Mouse (Mus musculus) MEL (cell line): Measurements from ENCODE around the gene Sh3rf3. TPM values are rescaled to one million over a fixed set of nuclear protein-coding genes. Genes with fewer than 3 reads are reported as not detected.

ENCODE experiments used
- DNase-seq: peaks from one replicate; pipeline ENCODE4 v3.0.0; 2011; ENCODE audit warnings: low read depth, low spot score
- H3K27ac ChIP-seq: 2 replicates; pipeline ENCODE4 v1.5.1; 2012; ENCODE audit warnings: low read depth, mild to moderate bottlenecking, control low read depth, low read length, moderate library complexity; ENCODE audit not compliant: control insufficient read depth
- H3K27me3 ChIP-seq, 2 experiments: fragments of 150-350 bp in 1 of 2; sonication (generic) in 1 of 2; 2 replicates each; pipeline ENCODE4 v1.6.1; 2012; ENCODE audit warnings: low read length in 2 of 2, mild to moderate bottlenecking in 2 of 2, improper control_type of control experiment in 1 of 2, moderate library complexity in 1 of 2; ENCODE audit not compliant: insufficient read depth in 2 of 2, control insufficient read depth in 1 of 2
- H3K36me3 ChIP-seq, 2 experiments: 2 replicates each; pipeline ENCODE4 v1.6.1; 2012 to 2014; ENCODE audit warnings: low read length in 2 of 2, improper control_type of control experiment in 1 of 2, inconsistent platforms in 1 of 2, mild to moderate bottlenecking in 1 of 2; ENCODE audit not compliant: insufficient read depth in 2 of 2, control insufficient read depth in 1 of 2
- H3K4me1 ChIP-seq, 2 experiments: fragments of 150-350 bp in 1 of 2; sonication (generic) in 1 of 2; 2 replicates each; pipeline ENCODE4 v1.6.1; 2012; ENCODE audit warnings: low read length in 2 of 2, improper control_type of control experiment in 1 of 2, mild to moderate bottlenecking in 1 of 2; ENCODE audit not compliant: insufficient read depth in 2 of 2, control insufficient read depth in 1 of 2
- H3K4me3 ChIP-seq, 2 experiments: fragments of 150-350 bp in 1 of 2; sonication (generic) in 1 of 2; 2 replicates each; pipeline ENCODE4 v1.5.1; 2012; ENCODE audit warnings: low read depth in 2 of 2, low read length in 2 of 2, mild to moderate bottlenecking in 2 of 2, moderate library complexity in 2 of 2, control low read depth in 1 of 2, improper control_type of control experiment in 1 of 2; ENCODE audit not compliant: control insufficient read depth in 1 of 2, insufficient read depth in 1 of 2
- H3K79me2 ChIP-seq: 2 replicates; pipeline ENCODE4 v1.6.1; 2012; ENCODE audit warnings: mild to moderate bottlenecking, low read length, moderate library complexity; ENCODE audit not compliant: control insufficient read depth, poor library complexity, insufficient read depth
- H3K9ac ChIP-seq: 2 replicates; pipeline ENCODE4 v1.6.1; 2012; ENCODE audit warnings: low read depth, mild to moderate bottlenecking, control low read depth, low read length, moderate library complexity; ENCODE audit not compliant: control insufficient read depth, poor library complexity, severe bottlenecking
- H3K9me3 ChIP-seq: fragments of 150-350 bp; sonication (generic); replicated peaks from 2 replicates; pipeline ENCODE4 v1.6.1; 2012; ENCODE audit warnings: mild to moderate bottlenecking, low read length, improper control_type of control experiment, moderate library complexity; ENCODE audit not compliant: insufficient read depth
- CHD1 ChIP-seq: IDR thresholded peaks from 2 replicates; pipeline ENCODE4 v1.6.1; 2012; ENCODE audit warnings: low read depth, mild to moderate bottlenecking, inconsistent platforms, low read length, improper control_type of control experiment
- CHD2 ChIP-seq: IDR thresholded peaks from 2 replicates; pipeline ENCODE4 v1.6.1; 2011; ENCODE audit warnings: low read length, improper control_type of control experiment
- EP300 ChIP-seq, 2 experiments: IDR thresholded peaks; 2 replicates each; pipeline ENCODE4 v1.6.1; 2011; ENCODE audit warnings: improper control_type of control experiment in 2 of 2, low read length in 2 of 2, low read depth in 1 of 2, mild to moderate bottlenecking in 1 of 2
- JUND ChIP-seq: IDR thresholded peaks from 2 replicates; pipeline ENCODE4 v1.6.1; 2011; ENCODE audit warnings: low read depth, mild to moderate bottlenecking, improper control_type of control experiment, low read length
- MAFK ChIP-seq: IDR thresholded peaks from 2 replicates; pipeline ENCODE4 v1.6.1; 2011; ENCODE audit warnings: low read depth, mild to moderate bottlenecking, low read length, improper control_type of control experiment, borderline replicate concordance
- MEF2A ChIP-seq: IDR thresholded peaks from 2 replicates; pipeline ENCODE4 v1.6.1; 2014; ENCODE audit warnings: low read depth, mild to moderate bottlenecking, inconsistent platforms, low read length, improper control_type of control experiment; ENCODE audit not compliant: poor library complexity, insufficient replicate concordance, severe bottlenecking; ENCODE audit errors: extremely low read depth
- MYC ChIP-seq: IDR thresholded peaks from 2 replicates; pipeline ENCODE4 v1.6.1; 2011; ENCODE audit warnings: low read depth, mild to moderate bottlenecking, low read length, improper control_type of control experiment, moderate library complexity
- POLR2A ChIP-seq, 2 experiments: IDR thresholded peaks; 2 replicates each; pipeline ENCODE4 v1.6.1; 2011 to 2012; ENCODE audit warnings: low read length in 2 of 2, mild to moderate bottlenecking in 2 of 2, control low read depth in 1 of 2, improper control_type of control experiment in 1 of 2, low read depth in 1 of 2, moderate library complexity in 1 of 2; ENCODE audit not compliant: control insufficient read depth in 1 of 2, insufficient read depth in 1 of 2, poor library complexity in 1 of 2
- POLR2AphosphoS5 ChIP-seq: IDR thresholded peaks from 2 replicates; pipeline ENCODE4 v1.6.1; 2012; ENCODE audit warnings: low read depth, borderline replicate concordance, mild to moderate bottlenecking, inconsistent platforms, low read length, moderate library complexity, mixed read lengths
- RCOR1 ChIP-seq: IDR thresholded peaks from 2 replicates; pipeline ENCODE4 v1.6.1; 2012; ENCODE audit warnings: low read depth, mild to moderate bottlenecking, inconsistent platforms, low read length, improper control_type of control experiment
- SIN3A ChIP-seq: IDR thresholded peaks from 2 replicates; pipeline ENCODE4 v1.6.1; 2012; ENCODE audit warnings: low read length, improper control_type of control experiment, inconsistent platforms
- SMC3 ChIP-seq: IDR thresholded peaks from 2 replicates; pipeline ENCODE4 v1.6.1; 2011; ENCODE audit warnings: low read depth, low read length, improper control_type of control experiment
- TBP ChIP-seq: IDR thresholded peaks from 2 replicates; pipeline ENCODE4 v1.8.0; 2011; ENCODE audit warnings: low read depth, low read length, improper control_type of control experiment
- UBTF ChIP-seq: IDR thresholded peaks from 2 replicates; pipeline ENCODE4 v1.6.1; 2012; ENCODE audit warnings: low read depth, mild to moderate bottlenecking, inconsistent platforms, low read length, improper control_type of control experiment, moderate library complexity, borderline replicate concordance; ENCODE audit not compliant: insufficient read depth
- USF1 ChIP-seq: IDR thresholded peaks from 2 replicates; pipeline ENCODE4 v1.6.1; 2014; ENCODE audit warnings: low read depth, mild to moderate bottlenecking, inconsistent platforms, low read length, improper control_type of control experiment, moderate library complexity
- USF2 ChIP-seq, 2 experiments: IDR thresholded peaks; 2 replicates each; pipeline ENCODE4 v1.6.1; 2011 to 2012; ENCODE audit warnings: improper control_type of control experiment in 2 of 2, low read length in 2 of 2, borderline replicate concordance in 1 of 2, inconsistent platforms in 1 of 2, low read depth in 1 of 2, mild to moderate bottlenecking in 1 of 2; ENCODE audit not compliant: insufficient read depth in 1 of 2
- ZC3H11A ChIP-seq: IDR thresholded peaks from 2 replicates; pipeline ENCODE4 v1.6.1; 2012; ENCODE audit warnings: low read depth, mild to moderate bottlenecking, inconsistent platforms, low read length, improper control_type of control experiment
- ZKSCAN1 ChIP-seq: IDR thresholded peaks from 2 replicates; pipeline ENCODE4 v1.6.1; 2012; ENCODE audit warnings: low read depth, mild to moderate bottlenecking, inconsistent platforms, low read length, improper control_type of control experiment, moderate library complexity
- ZMIZ1 ChIP-seq: IDR thresholded peaks from 2 replicates; pipeline ENCODE4 v1.6.1; 2012; ENCODE audit warnings: low read depth, mild to moderate bottlenecking, inconsistent platforms, low read length, improper control_type of control experiment, moderate library complexity
- ZNF384 ChIP-seq: IDR thresholded peaks from 2 replicates; pipeline ENCODE4 v1.6.1; 2012; ENCODE audit warnings: low read depth, mild to moderate bottlenecking, inconsistent platforms, low read length, improper control_type of control experiment
- polyA plus RNA-seq, 2 experiments: library from polyadenylated mRNA; stranded (reverse) in 1 of 2; unstranded in 1 of 2; fragments of >175 nt in 1 of 2; fragments of >200 nt in 1 of 2; gene quantifications; 2 replicates each; pipeline versions ENCODE4 v1.2.1 to v1.2.4; 2012; ENCODE audit warnings: low replicate concordance in 2 of 2, low read depth in 1 of 2; ENCODE audit not compliant: insufficient read length in 2 of 2, insufficient read depth in 1 of 2, missing spikeins in 1 of 2
- total RNA-seq: library from RNA; depleted of rRNA; stranded (reverse); fragments of 300-350 nt; gene quantifications from 2 replicates; pipeline ENCODE4 v1.2.3, GENCODE M21; 2012

Gene Sh3rf3
- total and polyA plus RNA-seq, 3 experiments, result not detected

- H3K27me3 ChIP-seq, result no peaks in the 10 kb centered on the region
- no peaks in the 10 kb centered on the region for H3K79me2 ChIP-seq
- no peak overlapping the region for H3K27ac ChIP-seq
- TF ChIP-seq CHD2, result no peak
- no peak for TF ChIP-seq CHD1
- TF ChIP-seq USF1, result no peak
- no peak for TF ChIP-seq MYC
- no peak for TF ChIP-seq JUND
- no peak overlapping the region for H3K4me3 ChIP-seq
- H3K36me3 ChIP-seq, result no peaks in the 10 kb centered on the region
- no peak for DNase-seq
- H3K9ac ChIP-seq, result no peak overlapping the region
- no peaks in the 10 kb centered on the region for H3K9me3 ChIP-seq
- H3K4me1 ChIP-seq, result no peaks in the 10 kb centered on the region
These were observed 237.3 kb downstream of the Sh3rf3 start for GRCm38 (mm10) chr10:59050434-59050833.

GRCm38 (mm10) chr10:59056294-59056693 is 243.1 kb downstream of the Sh3rf3 start:
- H3K27ac ChIP-seq, result no peak overlapping the region
- no peaks in the 10 kb centered on the region for H3K27me3 ChIP-seq
- H3K79me2 ChIP-seq, result no peaks in the 10 kb centered on the region
- TF ChIP-seq EP300 (IDR thresholded peaks at IDR 0.05; ENCODE audit: low read depth in 1 of 2, low read length in 2 of 2) (no peak), ZKSCAN1 (no peak), MAFK (no peak), MEF2A (no peak), SIN3A (no peak), POLR2AphosphoS5 (no peak), TBP (no peak)
- H3K9me3 ChIP-seq, result no peaks in the 10 kb centered on the region
- no peak for DNase-seq
- H3K36me3 ChIP-seq, result no peaks in the 10 kb centered on the region
- no peak overlapping the region for H3K9ac ChIP-seq
- H3K4me3 ChIP-seq, result no peak overlapping the region
- no peaks in the 10 kb centered on the region for H3K4me1 ChIP-seq

- H3K4me1 ChIP-seq, result no peaks in the 10 kb centered on the region
- no peaks in the 10 kb centered on the region for H3K27me3 ChIP-seq
- H3K27ac ChIP-seq, result no peak overlapping the region
- no peak for DNase-seq
- H3K9ac ChIP-seq, result no peak overlapping the region
- TF ChIP-seq ZNF384 (no peak), MEF2A (no peak), UBTF (no peak), RCOR1 (no peak), POLR2A (IDR thresholded peaks at IDR 0.05; ENCODE audit: control insufficient read depth in 1 of 2, insufficient read depth in 1 of 2, low read depth in 1 of 2, low read length in 2 of 2, poor library complexity in 1 of 2) (no peak), MYC (no peak), SMC3 (no peak), ZMIZ1 (no peak), EP300 (IDR thresholded peaks at IDR 0.05; ENCODE audit: low read depth in 1 of 2, low read length in 2 of 2) (no peak), JUND (no peak), ZC3H11A (no peak), USF2 (IDR thresholded peaks at IDR 0.05; ENCODE audit: borderline replicate concordance in 1 of 2, insufficient read depth in 1 of 2, low read depth in 1 of 2, low read length in 2 of 2) (no peak)
- TF ChIP-seq, all 39 proteins: peak for 0
- Histone ChIP-seq H3K79me2 (no peaks in the 10 kb centered on the region), H3K4me3 (no peak overlapping the region), H3K36me3 (no peaks in the 10 kb centered on the region), H3K9me3 (no peaks in the 10 kb centered on the region)
These were observed 253.6 kb downstream of the Sh3rf3 start for GRCm38 (mm10) chr10:59066804-59067203.
